Mouse (Mus musculus): ENCODE measurements around the gene Vsir. TPM values are rescaled to one million over a fixed set of nuclear protein-coding genes. Genes with fewer than 3 reads are reported as not detected.
A peak's percentile ranks its signal among the peaks of the same experiment; 100 is the strongest.

Vsir gene
- 10.3 and 11.2 TPM in 2 replicates for polyA plus RNA-seq (2015; fragmentation: Nextera tagmentation; extraction: Ambion mirVana)

GRCm38 (mm10) chr10:60346701-60347405 is at the start of gene Vsir:
Gene Vsir, plus strand, starts transcription at chr10:60346851.
- Histone ChIP-seq H3K36me3 (ENCODE audit: control insufficient read depth, insufficient read depth, low read length) (no peaks in the 10 kb centered on the region), H3K4me1 (ENCODE audit: control insufficient read depth, insufficient read depth, low read length) (peaks cover 51% of the 10 kb centered on the region), H3K9me3 (ENCODE audit: control insufficient read depth, low read length) (no peaks in the 10 kb centered on the region), H3K4me2 (ENCODE audit: low read depth, low read length) (peak within 1 kb of the TSS; percentile 85), H3K9ac (ENCODE audit: low read depth, low read length) (peak within 1 kb of the TSS; percentile 84), H3K27ac (ENCODE audit: low read length) (peak within 1 kb of the TSS; percentile 80), H3K27me3 (replicated peaks; ENCODE audit: control insufficient read depth, insufficient read depth, low read length) (no peaks in the 10 kb centered on the region), H3K4me3 (ENCODE audit: low read length) (peak within 1 kb of the TSS; percentile 65)
- peak; percentile 76 for ATAC-seq
- WGBS, result under 1% methylated on average over 37 of the region's 37 CpGs

- ATAC-seq, result no peak
- Histone ChIP-seq H3K36me3 (ENCODE audit: control insufficient read depth, insufficient read depth, low read length) (peaks cover 46% of the 10 kb centered on the region), H3K9me3 (ENCODE audit: control insufficient read depth, low read length) (no peaks in the 10 kb centered on the region), H3K27me3 (replicated peaks; ENCODE audit: control insufficient read depth, insufficient read depth, low read length) (no peaks in the 10 kb centered on the region), H3K4me1 (ENCODE audit: control insufficient read depth, insufficient read depth, low read length) (no peaks in the 10 kb centered on the region), H3K4me3 (ENCODE audit: low read length) (no peak overlapping the region), H3K9ac (ENCODE audit: low read depth, low read length) (no peak overlapping the region), H3K4me2 (ENCODE audit: low read depth, low read length) (no peak overlapping the region), H3K27ac (ENCODE audit: low read length) (no peak overlapping the region)
- 97% methylated on average over 12 of the region's 12 CpGs for WGBS
Measured at GRCm38 (mm10) chr10:60299636-60300035, 47.0 kb upstream of the Vsir start.

GRCm38 (mm10) chr10:60303419-60303818 is 43.2 kb upstream of the Vsir start:
- Histone ChIP-seq H3K4me3 (ENCODE audit: low read length) (no peak overlapping the region), H3K4me2 (ENCODE audit: low read depth, low read length) (no peak overlapping the region), H3K4me1 (ENCODE audit: control insufficient read depth, insufficient read depth, low read length) (no peaks in the 10 kb centered on the region), H3K9me3 (ENCODE audit: control insufficient read depth, low read length) (no peaks in the 10 kb centered on the region), H3K27ac (ENCODE audit: low read length) (no peak overlapping the region), H3K9ac (ENCODE audit: low read depth, low read length) (no peak overlapping the region), H3K36me3 (ENCODE audit: control insufficient read depth, insufficient read depth, low read length) (peaks cover 24% of the 10 kb centered on the region; the same call in 1 of the 2 replicates), H3K27me3 (replicated peaks; ENCODE audit: control insufficient read depth, insufficient read depth, low read length) (no peaks in the 10 kb centered on the region)
- WGBS, result 85% methylated on average over 17 of the region's 17 CpGs
- ATAC-seq, result no peak

GRCm38 (mm10) chr10:60304854-60305628 is 41.6 kb upstream of the Vsir start:
- Histone ChIP-seq H3K9ac (ENCODE audit: low read depth, low read length) (0 out of 2 replicates have a peak overlapping the region, but pooled peaks have one; percentile 14), H3K4me3 (ENCODE audit: low read length) (no peak overlapping the region), H3K27ac (ENCODE audit: low read length) (no peak overlapping the region), H3K9me3 (ENCODE audit: control insufficient read depth, low read length) (no peaks in the 10 kb centered on the region), H3K36me3 (ENCODE audit: control insufficient read depth, insufficient read depth, low read length) (peaks cover 13% of the 10 kb centered on the region; the same call in 1 of the 2 replicates), H3K27me3 (replicated peaks; ENCODE audit: control insufficient read depth, insufficient read depth, low read length) (no peaks in the 10 kb centered on the region), H3K4me2 (ENCODE audit: low read depth, low read length) (no peak overlapping the region), H3K4me1 (ENCODE audit: control insufficient read depth, insufficient read depth, low read length) (no peaks in the 10 kb centered on the region)
- 59% methylated on average over 15 of the region's 15 CpGs for WGBS
- ATAC-seq, result peak; percentile 76

GRCm38 (mm10) chr10:60310629-60311028 is 36.0 kb upstream of the Vsir start:
- ATAC-seq, result no peak
- Histone ChIP-seq H3K4me3 (ENCODE audit: low read length) (no peak overlapping the region), H3K4me2 (ENCODE audit: low read depth, low read length) (no peak overlapping the region), H3K36me3 (ENCODE audit: control insufficient read depth, insufficient read depth, low read length) (no peaks in the 10 kb centered on the region), H3K4me1 (ENCODE audit: control insufficient read depth, insufficient read depth, low read length) (no peaks in the 10 kb centered on the region), H3K27ac (ENCODE audit: low read length) (no peak overlapping the region), H3K9me3 (ENCODE audit: control insufficient read depth, low read length) (no peaks in the 10 kb centered on the region), H3K9ac (ENCODE audit: low read depth, low read length) (no peak overlapping the region), H3K27me3 (replicated peaks; ENCODE audit: control insufficient read depth, insufficient read depth, low read length) (no peaks in the 10 kb centered on the region)
- 88% methylated on average over 13 of the region's 13 CpGs for WGBS

GRCm38 (mm10) chr10:60313606-60314005 is 33.0 kb upstream of the Vsir start:
- 87% methylated on average over 5 of the region's 5 CpGs for WGBS
- H3K9ac ChIP-seq (ENCODE audit: low read depth, low read length), result no peak overlapping the region
- no peak overlapping the region for H3K4me3 ChIP-seq (ENCODE audit: low read length)
- no peaks in the 10 kb centered on the region for H3K27me3 ChIP-seq (replicated peaks; ENCODE audit: control insufficient read depth, insufficient read depth, low read length)
- H3K9me3 ChIP-seq (ENCODE audit: control insufficient read depth, low read length), result no peaks in the 10 kb centered on the region
- no peak overlapping the region for H3K27ac ChIP-seq (ENCODE audit: low read length)
- no peaks in the 10 kb centered on the region for H3K36me3 ChIP-seq (ENCODE audit: control insufficient read depth, insufficient read depth, low read length)
- H3K4me2 ChIP-seq (ENCODE audit: low read depth, low read length), result no peak overlapping the region
- no peaks in the 10 kb centered on the region for H3K4me1 ChIP-seq (ENCODE audit: control insufficient read depth, insufficient read depth, low read length)
- ATAC-seq, result no peak

GRCm38 (mm10) chr10:60316166-60316565 is 30.5 kb upstream of the Vsir start:
- Histone ChIP-seq H3K27ac (ENCODE audit: low read length) (no peak overlapping the region), H3K9ac (ENCODE audit: low read depth, low read length) (no peak overlapping the region), H3K9me3 (ENCODE audit: control insufficient read depth, low read length) (no peaks in the 10 kb centered on the region), H3K27me3 (replicated peaks; ENCODE audit: control insufficient read depth, insufficient read depth, low read length) (no peaks in the 10 kb centered on the region), H3K36me3 (ENCODE audit: control insufficient read depth, insufficient read depth, low read length) (no peaks in the 10 kb centered on the region), H3K4me2 (ENCODE audit: low read depth, low read length) (no peak overlapping the region), H3K4me3 (ENCODE audit: low read length) (no peak overlapping the region), H3K4me1 (ENCODE audit: control insufficient read depth, insufficient read depth, low read length) (no peaks in the 10 kb centered on the region)
- WGBS, result 91% methylated on average over 4 of the region's 4 CpGs
- no peak for ATAC-seq

GRCm38 (mm10) chr10:60328963-60329650 is 17.5 kb upstream of the Vsir start:
- H3K9ac ChIP-seq (ENCODE audit: low read depth, low read length), result peak overlapping the region; percentile 48; the same call in 1 of the 2 replicates
- peak overlapping the region; percentile 14; the same call in 1 of the 2 replicates for H3K4me3 ChIP-seq (ENCODE audit: low read length)
- peak; percentile 85 for ATAC-seq
- H3K9me3 ChIP-seq (ENCODE audit: control insufficient read depth, low read length), result no peaks in the 10 kb centered on the region
- no peaks in the 10 kb centered on the region for H3K27me3 ChIP-seq (replicated peaks; ENCODE audit: control insufficient read depth, insufficient read depth, low read length)
- peak overlapping the region; percentile 92 for H3K27ac ChIP-seq (ENCODE audit: low read length)
- H3K4me2 ChIP-seq (ENCODE audit: low read depth, low read length), result peak overlapping the region; percentile 35; the same call in 1 of the 2 replicates
- no peaks in the 10 kb centered on the region for H3K36me3 ChIP-seq (ENCODE audit: control insufficient read depth, insufficient read depth, low read length)
- WGBS, result 38% methylated on average over 11 of the region's 11 CpGs
- H3K4me1 ChIP-seq (ENCODE audit: control insufficient read depth, insufficient read depth, low read length), result peaks cover 39% of the 10 kb centered on the region

GRCm38 (mm10) chr10:60334583-60334982 is 12.1 kb upstream of the Vsir start:
- H3K4me2 ChIP-seq (ENCODE audit: low read depth, low read length), result no peak overlapping the region
- H3K27me3 ChIP-seq (replicated peaks; ENCODE audit: control insufficient read depth, insufficient read depth, low read length), result no peaks in the 10 kb centered on the region
- peak overlapping the region; percentile 87 for H3K27ac ChIP-seq (ENCODE audit: low read length)
- no peaks in the 10 kb centered on the region for H3K9me3 ChIP-seq (ENCODE audit: control insufficient read depth, low read length)
- ATAC-seq, result peak; percentile 92
- 56% methylated on average over 7 of the region's 7 CpGs for WGBS
- peaks cover 36% of the 10 kb centered on the region for H3K4me1 ChIP-seq (ENCODE audit: control insufficient read depth, insufficient read depth, low read length)
- no peaks in the 10 kb centered on the region for H3K36me3 ChIP-seq (ENCODE audit: control insufficient read depth, insufficient read depth, low read length)
- H3K9ac ChIP-seq (ENCODE audit: low read depth, low read length), result no peak overlapping the region
- H3K4me3 ChIP-seq (ENCODE audit: low read length), result no peak overlapping the region

Measured in intestine, embryonic 16.5 days (tissue).